Comparison of ENCODE assay signal across 9 mouse cellular contexts in genomic region chr17:34648141-34648890, GRCm38 (mm10). TPM values are rescaled to one million over a fixed set of nuclear protein-coding genes. Genes with fewer than 3 reads are reported as not detected.
DNase-seq lines count a peak whose midpoint lies in the region; ATAC-seq lines count a peak whose summit lies in the region.
"Had no signal": no experiment of that assay in that cellular context is flagged by ENCODE, and none has a peak within 500 bp of the region (broad histone marks: within the 10 kb centered on the region; RNA-seq: fewer than 3 reads in every experiment).

No protein-coding gene starts in this region.

- no peak overlapping the region for H3K27ac ChIP-seq in lung, embryonic 16.5 days (ENCODE audit: low read length)
- H3K27ac ChIP-seq in forebrain, embryonic 12.5 days: no peak overlapping the region
- no peak overlapping the region for H3K27ac ChIP-seq in limb, embryonic 11.5 days (replicated peaks; ENCODE audit: low read depth, low read length)
- no peak overlapping the region for H3K27ac ChIP-seq in neural tube, embryonic 15.5 days (replicated peaks)

- no peak overlapping the region for H3K9ac ChIP-seq in lung, embryonic 16.5 days (ENCODE audit: low read length)
- peak overlapping the region; percentile 89; the same call in 1 of the 2 replicates for H3K9ac ChIP-seq in forebrain, embryonic 12.5 days
- H3K9ac ChIP-seq in limb, embryonic 11.5 days (ENCODE audit: low read length): no peak overlapping the region
- H3K9ac ChIP-seq in neural tube, embryonic 15.5 days (replicated peaks): 0 out of 2 replicates have a peak overlapping the region, but pooled peaks have one; percentile 85

- no peak for ATAC-seq in lung, embryonic 16.5 days (ENCODE audit: low read depth)
- ATAC-seq in forebrain, embryonic 12.5 days (ENCODE audit: low FRiP score): no peak
- no peak for ATAC-seq in limb, embryonic 11.5 days (ENCODE audit: insufficient number of reproducible peaks, low FRiP score, low TSS enrichment, low read depth)
- ATAC-seq in neural tube, embryonic 15.5 days (ENCODE audit: low FRiP score): no peak
- ATAC-seq: activated CD4-positive, CD25-positive, alpha-beta regulatory T cell, adult 4 months had no signal

- no peaks in the 10 kb centered on the region for H3K9me3 ChIP-seq in lung, embryonic 16.5 days (ENCODE audit: control insufficient read depth, low read length)
- no peaks in the 10 kb centered on the region for H3K9me3 ChIP-seq in forebrain, embryonic 12.5 days
- no peaks in the 10 kb centered on the region for H3K9me3 ChIP-seq in limb, embryonic 11.5 days (ENCODE audit: control insufficient read depth, low read length)
- H3K9me3 ChIP-seq in neural tube, embryonic 15.5 days (replicated peaks): no peaks in the 10 kb centered on the region

- H3K27me3 ChIP-seq in lung, embryonic 16.5 days (ENCODE audit: control insufficient read depth, insufficient read depth, low read depth, low read length): no peaks in the 10 kb centered on the region
- H3K27me3 ChIP-seq in forebrain, embryonic 12.5 days: no peaks in the 10 kb centered on the region
- H3K27me3 ChIP-seq in limb, embryonic 11.5 days (ENCODE audit: control insufficient read depth, insufficient read depth, low read length): no peaks in the 10 kb centered on the region
- H3K27me3 ChIP-seq in neural tube, embryonic 15.5 days (replicated peaks): no peaks in the 10 kb centered on the region

- peak overlapping the region; percentile 87 for H3K4me2 ChIP-seq in lung, embryonic 16.5 days (ENCODE audit: low read depth, low read length)
- peak overlapping the region; percentile 91 for H3K4me2 ChIP-seq in forebrain, embryonic 12.5 days
- H3K4me2 ChIP-seq in limb, embryonic 11.5 days (ENCODE audit: low read depth, severe bottlenecking): peak overlapping the region; percentile 87
- peak overlapping the region; percentile 89 for H3K4me2 ChIP-seq in neural tube, embryonic 15.5 days

- H3K4me3 ChIP-seq in lung, embryonic 16.5 days (ENCODE audit: low read length): no peak overlapping the region
- H3K4me3 ChIP-seq in forebrain, embryonic 12.5 days (replicated peaks): peak overlapping the region; percentile 88
- peak overlapping the region; percentile 97; the same call in 1 of the 2 replicates for H3K4me3 ChIP-seq in limb, embryonic 11.5 days (ENCODE audit: low read depth, low read length)
- H3K4me3 ChIP-seq in neural tube, embryonic 15.5 days (replicated peaks): peak overlapping the region; percentile 76

- H3K36me3 ChIP-seq in lung, embryonic 16.5 days (ENCODE audit: control insufficient read depth, insufficient read depth, low read length): peaks cover 13% of the 10 kb centered on the region
- H3K36me3 ChIP-seq in forebrain, embryonic 12.5 days (replicated peaks): peaks cover 49% of the 10 kb centered on the region
- H3K36me3 ChIP-seq in limb, embryonic 11.5 days (ENCODE audit: control insufficient read depth, insufficient read depth, low read length): peaks cover 13% of the 10 kb centered on the region
- H3K36me3 ChIP-seq in neural tube, embryonic 15.5 days: peaks cover 45% of the 10 kb centered on the region

- no peak for DNase-seq in lung, postnatal 14 days
- DNase-seq in limb, embryonic 11.5 days (ENCODE audit: low spot score): no peak
- no peak for DNase-seq in left cerebral cortex, adult 8-10 months (ENCODE audit: low spot score in 2 of 2)
- no peak for DNase-seq in ovary, adult 18-20 months (ENCODE audit: low spot score)
- DNase-seq in urinary bladder, postnatal 36 days (ENCODE audit: low spot score in 2 of 2): no peak

- 80% methylated on average over 16 of the region's 16 CpGs for WGBS in lung, embryonic 16.5 days
- WGBS in forebrain, embryonic 12.5 days: 85% methylated on average over 16 of the region's 16 CpGs
- WGBS in limb, embryonic 11.5 days: 83% methylated on average over 16 of the region's 16 CpGs
- 90% methylated on average over 16 of the region's 16 CpGs for WGBS in neural tube, embryonic 15.5 days

- H3K4me1 ChIP-seq in lung, embryonic 16.5 days (replicated peaks; ENCODE audit: control insufficient read depth, insufficient read depth, low read length): peaks cover 24% of the 10 kb centered on the region
- H3K4me1 ChIP-seq in forebrain, embryonic 12.5 days: peaks cover 32% of the 10 kb centered on the region
- H3K4me1 ChIP-seq in limb, embryonic 11.5 days (ENCODE audit: control insufficient read depth, insufficient read depth, low read length): peaks cover 7% of the 10 kb centered on the region; the same call in 1 of the 2 replicates
- H3K4me1 ChIP-seq in neural tube, embryonic 15.5 days: peaks cover 39% of the 10 kb centered on the region

RNA-seq across cellular contexts. Expression of gene Atf6b, which starts 1.4 kb away (rescaled TPM):
- polyA plus RNA-seq in lung, embryonic 16.5 days (2015; fragmentation: Nextera tagmentation; extraction: Ambion mirVana): 77.5 and 80.0 TPM in 2 replicates
- polyA plus RNA-seq in forebrain, embryonic 12.5 days (2016; fragmentation: Nextera tagmentation; extraction: Ambion mirVana): 107 and 109 TPM in 2 replicates
- polyA plus RNA-seq in limb, embryonic 11.5 days (2014; fragmentation: Nextera tagmentation; extraction: Ambion mirVana): 63.4 and 71.4 TPM in 2 replicates
- 109 and 112 TPM in 2 replicates for polyA plus RNA-seq in neural tube, embryonic 15.5 days (2015; fragmentation: Nextera tagmentation; extraction: Ambion mirVana)
- total RNA-seq in left cerebral cortex, adult 8-10 months (2022): 10 to 100 TPM; 46.3 to 56.8 (median 53.7) TPM

RNA-seq across cellular contexts. Expression of gene Fkbpl, which starts 3.8 kb away (rescaled TPM):
- polyA plus RNA-seq in lung, embryonic 16.5 days (2015; fragmentation: Nextera tagmentation; extraction: Ambion mirVana): 15.2 and 17.5 TPM in 2 replicates
- 13.9 and 14.6 TPM in 2 replicates for polyA plus RNA-seq in forebrain, embryonic 12.5 days (2016; fragmentation: Nextera tagmentation; extraction: Ambion mirVana)
- polyA plus RNA-seq in limb, embryonic 11.5 days (2014; fragmentation: Nextera tagmentation; extraction: Ambion mirVana): 13.1 and 19.3 TPM in 2 replicates
- polyA plus RNA-seq in neural tube, embryonic 15.5 days (2015; fragmentation: Nextera tagmentation; extraction: Ambion mirVana): 14.9 and 15.8 TPM in 2 replicates
- 10 to 100 TPM; 12.5 to 16.7 (median 14.8) TPM for total RNA-seq in left cerebral cortex, adult 8-10 months (2022)

RNA-seq across cellular contexts. Expression of gene Prrt1, which starts 19.0 kb away (rescaled TPM):
- polyA plus RNA-seq in lung, embryonic 16.5 days (2015; fragmentation: Nextera tagmentation; extraction: Ambion mirVana): 0.13 and 0.53 TPM in 2 replicates
- polyA plus RNA-seq in forebrain, embryonic 12.5 days (2016; fragmentation: Nextera tagmentation; extraction: Ambion mirVana): 2.9 and 3.9 TPM in 2 replicates
- 0.17 and 0.20 TPM in 2 replicates for polyA plus RNA-seq in limb, embryonic 11.5 days (2014; fragmentation: Nextera tagmentation; extraction: Ambion mirVana)
- 6.3 and 7.3 TPM in 2 replicates for polyA plus RNA-seq in neural tube, embryonic 15.5 days (2015; fragmentation: Nextera tagmentation; extraction: Ambion mirVana)
- 100 to 1,000 TPM in 3 of 4 experiments, 10 to 100 TPM in 1; 90.1 to 149 (median 116) TPM for total RNA-seq in left cerebral cortex, adult 8-10 months (2022)

RNA-seq across cellular contexts. Expression of gene Ppt2, which starts 20.0 kb away (rescaled TPM):
- 21.0 and 23.9 TPM in 2 replicates for polyA plus RNA-seq in lung, embryonic 16.5 days (2015; fragmentation: Nextera tagmentation; extraction: Ambion mirVana)
- 20.3 and 21.2 TPM in 2 replicates for polyA plus RNA-seq in forebrain, embryonic 12.5 days (2016; fragmentation: Nextera tagmentation; extraction: Ambion mirVana)
- 24.8 and 26.1 TPM in 2 replicates for polyA plus RNA-seq in limb, embryonic 11.5 days (2014; fragmentation: Nextera tagmentation; extraction: Ambion mirVana)
- polyA plus RNA-seq in neural tube, embryonic 15.5 days (2015; fragmentation: Nextera tagmentation; extraction: Ambion mirVana): 20.1 and 21.3 TPM in 2 replicates
- total RNA-seq in left cerebral cortex, adult 8-10 months (2022): 10 to 100 TPM; 38.1 to 48.6 (median 45.4) TPM

RNA-seq across cellular contexts. Expression of gene Tnxb, which starts 22.0 kb away (rescaled TPM):
- 0.62 and 1.1 TPM in 2 replicates for polyA plus RNA-seq in lung, embryonic 16.5 days (2015; fragmentation: Nextera tagmentation; extraction: Ambion mirVana)
- 0.03 and 0.04 TPM in 2 replicates for polyA plus RNA-seq in forebrain, embryonic 12.5 days (2016; fragmentation: Nextera tagmentation; extraction: Ambion mirVana)
- not detected in 2 replicates for polyA plus RNA-seq in limb, embryonic 11.5 days (2014; fragmentation: Nextera tagmentation; extraction: Ambion mirVana)
- 0.50 and 0.64 TPM in 2 replicates for polyA plus RNA-seq in neural tube, embryonic 15.5 days (2015; fragmentation: Nextera tagmentation; extraction: Ambion mirVana)
- 1 to 10 TPM; 2.5 to 3.1 (median 2.8) TPM for total RNA-seq in left cerebral cortex, adult 8-10 months (2022)
- polyA plus RNA-seq: activated CD4-positive, CD25-positive, alpha-beta regulatory T cell, adult 4 months had no signal

Comparison
In these comparisons a context has a peak if more than half of its experiments do, and no peak if none do; other contexts are left out.
1. H3K9ac ChIP-seq: peak in forebrain, embryonic 12.5 days (single experiment) and neural tube, embryonic 15.5 days (single experiment); none in lung, embryonic 16.5 days (single experiment) and limb, embryonic 11.5 days (single experiment).
2. Peak in every context shown above with its lines, with median percentiles within 50 percentile points of each other: H3K4me2 ChIP-seq.